Mouse (Mus musculus) spleen, adult 12 weeks (tissue): Measurements from ENCODE around the gene 4933402N22Rik.
"Not testable (repeated sequence)": the region's sequence is repeated elsewhere in the genome, so short reads cannot be mapped to it uniquely, and the experiment has no call there.

ENCODE experiments used
- DNase-seq: peaks from one replicate; pipeline ENCODE4 v3.0.0; 2022; ENCODE audit warnings: low spot score

Gene 4933402N22Rik

GRCm38 (mm10) chr5:11917743-11918142 lies at the start of gene 4933402N22Rik:
Gene 4933402N22Rik, plus strand, starts transcription at chr5:11918043.
- DNase-seq = not testable (repeated sequence)

GRCm38 (mm10) chr5:11923790-11924189 lies 5.9 kb downstream of the 4933402N22Rik start:
- not testable (repeated sequence) for DNase-seq
